Mouse (Mus musculus) intestine, postnatal 0 days (tissue): ENCODE measurements around the gene Gm49366. TPM values are rescaled to one million over a fixed set of nuclear protein-coding genes. Genes with fewer than 3 reads are reported as not detected.
"Not testable (repeated sequence)": the region's sequence is repeated elsewhere in the genome, so short reads cannot be mapped to it uniquely, and the experiment has no call there.

Experiments
- ATAC-seq: fragments of 200-750 bp; cut with Nextera tagmentation; 2 replicates; pipeline ENCODE4 v1.8.0; 2017; ENCODE audit warnings: mild to moderate bottlenecking, moderate TSS enrichment, moderate library complexity
- H3K27ac ChIP-seq: fragments of 300-500 bp; sonication (generic); 2 replicates; pipeline ENCODE4 v1.5.1; 2014; ENCODE audit warnings: mild to moderate bottlenecking, low read depth, low read length, moderate library complexity
- H3K27me3 ChIP-seq: fragments of 300-500 bp; sonication (generic); replicated peaks from 2 replicates; pipeline ENCODE4 v1.6.1; 2014; ENCODE audit warnings: low read length, mixed read lengths; ENCODE audit not compliant: control insufficient read depth, insufficient read depth
- H3K36me3 ChIP-seq: fragments of 300-500 bp; sonication (generic); 2 replicates; pipeline ENCODE4 v1.6.1; 2014; ENCODE audit warnings: mild to moderate bottlenecking, moderate library complexity; ENCODE audit not compliant: control insufficient read depth, insufficient read depth
- H3K4me1 ChIP-seq: fragments of 300-500 bp; sonication (generic); replicated peaks from 2 replicates; pipeline ENCODE4 v1.6.1; 2014; ENCODE audit warnings: antibody characterized with exemption, low read length, mixed read lengths; ENCODE audit not compliant: control insufficient read depth, insufficient read depth
- H3K4me2 ChIP-seq: fragments of 300-500 bp; sonication (generic); replicated peaks from 2 replicates; pipeline ENCODE4 v1.6.1; 2014; ENCODE audit warnings: low read depth, mild to moderate bottlenecking, moderate library complexity
- H3K4me3 ChIP-seq: fragments of 300-500 bp; sonication (generic); 2 replicates; pipeline ENCODE4 v1.5.1; 2014; ENCODE audit warnings: low read depth, low read length
- H3K9ac ChIP-seq: fragments of 300-500 bp; sonication (generic); 2 replicates; pipeline ENCODE4 v1.6.1; 2014; ENCODE audit warnings: mild to moderate bottlenecking, low read depth, low read length
- H3K9me3 ChIP-seq: fragments of 300-500 bp; sonication (generic); 2 replicates; pipeline ENCODE4 v1.6.1; 2016; ENCODE audit warnings: mixed run types; ENCODE audit not compliant: control insufficient read depth
- CTCF ChIP-seq: sonication (generic); IDR thresholded peaks from 2 replicates; pipeline ENCODE4 v1.5.1; 2016; ENCODE audit warnings: low read depth, mild to moderate bottlenecking, control low read depth, antibody characterized with exemption, moderate library complexity
- whole genome bisulfite sequencing: fragments of 180-500 bp; shearing (Covaris S2); extraction: QIAGEN DNeasy Blood & Tissue Kit; methylation state at CpG from one replicate; pipeline ENCODE4 v1.1.7; 2014; 5-methylcytosine and 5-hydroxymethylcytosine counted together
- polyA plus RNA-seq: library from polyadenylated mRNA; unstranded; fragments of >200 nt; fragmentation: Nextera tagmentation; extraction: Ambion mirVana; gene quantifications from 2 replicates; pipeline ENCODE4 v1.2.1, GENCODE M21; 2015

Gene Gm49366
- polyA plus RNA-seq, 1 experiment from 2014 or later = not detected

DNA sequence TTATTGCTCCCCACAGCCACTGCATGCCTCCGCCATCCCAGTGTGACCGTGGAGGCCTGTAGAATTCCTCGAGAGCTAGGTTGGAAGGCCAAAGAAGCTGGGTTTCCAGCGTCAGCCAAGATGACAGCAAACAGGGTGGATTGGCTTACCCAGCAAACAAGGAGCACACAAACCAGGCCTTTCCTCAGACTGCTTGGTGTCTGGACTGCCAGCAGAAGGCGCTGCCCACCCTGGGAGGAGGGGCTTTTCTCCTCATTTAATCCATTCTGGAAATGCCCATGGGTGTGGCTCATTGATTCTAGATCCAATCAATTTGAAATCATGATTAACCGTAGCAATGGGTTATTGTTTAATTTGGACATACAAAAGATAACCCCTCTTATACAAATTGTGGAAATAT lies 25.6 kb upstream of the Gm49366 start:
- WGBS = 64% methylated on average over 6 of the region's 6 CpGs
- no peak overlapping the region for H3K9ac ChIP-seq
- no peaks in the 10 kb centered on the region for H3K4me1 ChIP-seq
- ATAC-seq = no peak
- no peak overlapping the region for H3K27ac ChIP-seq
- H3K4me3 ChIP-seq = no peak overlapping the region
- peak overlapping the region; percentile 21; the same call in 1 of the 2 replicates for H3K4me2 ChIP-seq
- H3K27me3 ChIP-seq = no peaks in the 10 kb centered on the region
- H3K36me3 ChIP-seq = peaks cover 14% of the 10 kb centered on the region
- no peaks in the 10 kb centered on the region for H3K9me3 ChIP-seq
- TF ChIP-seq CTCF = peak; percentile 62

DNA sequence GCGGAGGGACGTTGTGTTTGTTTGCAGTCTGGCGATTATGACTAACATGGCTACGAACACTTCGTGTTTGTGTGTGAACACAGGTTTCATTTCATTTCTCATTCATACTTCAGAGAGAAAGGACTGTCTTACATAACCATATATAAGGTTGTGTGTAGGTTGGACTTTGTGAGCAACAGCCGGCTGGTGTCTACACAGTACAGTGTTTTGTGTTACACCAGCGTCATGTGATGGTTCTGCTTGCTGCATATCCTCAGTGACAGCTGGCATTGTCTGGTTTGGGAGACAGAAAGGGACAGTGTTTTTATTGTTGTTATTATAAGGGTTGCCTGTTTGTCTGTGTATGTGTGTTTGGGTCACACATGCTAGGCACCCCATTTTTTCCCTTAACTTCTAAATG lies 25.0 kb upstream of the Gm49366 start:
- Histone ChIP-seq H3K36me3 (peaks cover 14% of the 10 kb centered on the region), H3K9me3 (no peaks in the 10 kb centered on the region), H3K4me2 (no peak overlapping the region), H3K4me3 (no peak overlapping the region), H3K27ac (no peak overlapping the region), H3K9ac (no peak overlapping the region), H3K4me1 (no peaks in the 10 kb centered on the region), H3K27me3 (no peaks in the 10 kb centered on the region)
- ATAC-seq = no peak
- 79% methylated on average over 7 of the region's 7 CpGs for WGBS
- TF ChIP-seq CTCF = no peak

DNA sequence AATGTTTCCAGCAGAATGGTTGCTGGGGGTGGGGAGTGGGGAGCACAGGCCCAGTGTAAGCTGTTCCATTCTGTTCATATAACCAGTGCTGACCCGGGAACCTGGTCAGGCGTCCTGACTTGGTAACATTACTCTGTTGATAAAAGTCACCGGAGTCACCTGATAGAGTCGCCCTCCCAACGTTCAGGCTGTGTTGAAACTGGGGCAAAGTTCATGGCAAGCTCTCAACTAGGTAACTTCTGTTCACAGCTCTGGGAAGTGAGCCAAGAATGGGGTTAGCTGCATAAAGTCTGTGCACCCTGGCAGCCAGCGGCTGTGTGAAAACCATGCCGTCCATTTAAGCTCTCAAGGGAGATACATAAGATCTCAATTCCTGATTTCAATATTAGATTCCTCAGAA lies 18.2 kb upstream of the Gm49366 start:
- H3K4me1 ChIP-seq, H3K27me3 ChIP-seq, H3K9me3 ChIP-seq, H3K9ac ChIP-seq, H3K4me3 ChIP-seq, H3K4me2 ChIP-seq, H3K36me3 ChIP-seq: not testable (repeated sequence)
- peak; percentile 89 for ATAC-seq
- peak overlapping the region; percentile 46; the same call in 1 of the 2 replicates for H3K27ac ChIP-seq
- 29% methylated on average over 7 of the region's 7 CpGs for WGBS

DNA sequence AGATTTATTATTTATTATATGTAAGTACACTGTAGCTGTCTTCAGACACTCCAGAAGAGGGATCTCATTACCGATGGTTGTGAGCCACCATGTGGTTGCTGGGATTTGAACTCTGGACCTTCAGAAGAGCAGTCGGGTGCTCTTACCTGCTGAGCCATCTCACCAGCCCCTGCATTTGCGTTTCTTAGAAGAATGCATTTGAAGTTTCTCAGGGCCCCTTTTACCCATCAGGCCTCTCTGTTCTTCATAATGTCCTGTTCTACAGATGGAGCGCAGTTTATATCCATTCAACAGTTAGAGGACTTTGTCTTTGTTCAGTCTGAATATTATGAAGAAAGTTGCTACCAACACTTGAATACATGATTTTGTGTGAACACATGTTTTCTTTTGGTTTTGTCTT lies 16.5 kb upstream of the Gm49366 start:
- H3K27ac ChIP-seq, H3K4me1 ChIP-seq, H3K9ac ChIP-seq, H3K36me3 ChIP-seq, H3K4me2 ChIP-seq, H3K9me3 ChIP-seq, H3K27me3 ChIP-seq, ATAC-seq, H3K4me3 ChIP-seq: not testable (repeated sequence)
- WGBS = 78% methylated on average over 4 of the region's 4 CpGs

DNA sequence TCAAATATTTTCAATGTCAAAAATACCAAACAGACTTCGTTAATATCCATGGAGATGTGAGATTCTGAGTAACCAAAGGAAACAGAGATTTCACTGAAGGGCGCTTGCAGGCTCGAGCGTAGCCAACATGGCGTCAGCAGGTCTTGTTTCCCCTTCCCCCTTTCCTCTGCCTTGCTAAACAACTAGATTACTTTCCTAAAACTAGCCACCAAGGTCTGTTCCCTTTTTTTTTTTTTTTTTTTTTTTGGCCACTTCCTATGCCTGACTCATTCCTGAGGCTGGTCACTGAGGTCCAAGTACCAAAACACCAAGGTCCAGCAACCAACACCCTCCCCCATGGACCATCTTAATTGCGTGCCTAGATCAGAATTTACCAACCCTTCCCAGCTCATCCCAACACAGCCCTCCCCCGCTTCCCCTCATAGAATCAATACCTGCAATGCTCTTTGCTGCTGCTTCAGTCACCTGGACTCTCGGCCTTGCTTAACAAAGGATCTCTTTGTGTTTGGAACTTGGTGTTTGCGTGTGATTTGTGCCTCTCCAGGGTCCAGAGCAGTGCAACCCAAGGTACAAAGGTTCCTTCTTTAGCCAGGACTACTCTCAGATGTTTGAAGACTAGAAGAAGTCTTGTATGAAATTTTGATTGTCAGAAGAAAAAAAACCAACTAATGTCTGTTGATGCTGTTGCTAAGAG lies 15.5 kb upstream of the Gm49366 start:
- ATAC-seq = peak; percentile 75
- WGBS = 61% methylated on average over 9 of the region's 9 CpGs
- Histone ChIP-seq H3K9ac (no peak overlapping the region), H3K9me3 (no peaks in the 10 kb centered on the region), H3K4me3 (no peak overlapping the region), H3K4me1 (no peaks in the 10 kb centered on the region), H3K27ac (peak overlapping the region; percentile 11; the same call in 1 of the 2 replicates), H3K27me3 (no peaks in the 10 kb centered on the region), H3K4me2 (no peak overlapping the region), H3K36me3 (no peaks in the 10 kb centered on the region)
- TF ChIP-seq CTCF = no peak

DNA sequence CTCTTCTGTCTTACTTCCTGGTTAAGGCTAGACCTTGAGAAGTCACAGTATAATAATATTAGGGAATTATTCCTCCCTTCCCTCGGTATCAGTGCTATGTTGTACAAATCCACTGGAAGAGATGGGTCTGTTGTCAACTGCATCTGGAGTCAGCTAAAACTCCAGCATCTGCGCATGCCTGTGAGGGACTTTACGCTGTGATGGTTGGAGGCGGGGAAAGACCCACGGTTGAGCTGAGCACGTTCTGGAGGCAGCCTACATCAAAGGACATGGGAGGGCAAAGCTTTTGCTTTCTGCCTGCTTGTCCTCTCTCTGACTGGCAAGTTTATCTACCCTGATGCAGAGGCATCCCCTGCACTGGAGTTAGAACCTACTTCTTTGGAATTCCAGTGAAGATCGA lies 12.8 kb upstream of the Gm49366 start:
- no peak for TF ChIP-seq CTCF
- Histone ChIP-seq H3K27ac (no peak overlapping the region), H3K9ac (no peak overlapping the region), H3K4me1 (no peaks in the 10 kb centered on the region), H3K4me3 (no peak overlapping the region), H3K36me3 (no peaks in the 10 kb centered on the region), H3K9me3 (no peaks in the 10 kb centered on the region), H3K4me2 (no peak overlapping the region), H3K27me3 (no peaks in the 10 kb centered on the region)
- 88% methylated on average over 7 of the region's 7 CpGs for WGBS
- ATAC-seq = no peak

DNA sequence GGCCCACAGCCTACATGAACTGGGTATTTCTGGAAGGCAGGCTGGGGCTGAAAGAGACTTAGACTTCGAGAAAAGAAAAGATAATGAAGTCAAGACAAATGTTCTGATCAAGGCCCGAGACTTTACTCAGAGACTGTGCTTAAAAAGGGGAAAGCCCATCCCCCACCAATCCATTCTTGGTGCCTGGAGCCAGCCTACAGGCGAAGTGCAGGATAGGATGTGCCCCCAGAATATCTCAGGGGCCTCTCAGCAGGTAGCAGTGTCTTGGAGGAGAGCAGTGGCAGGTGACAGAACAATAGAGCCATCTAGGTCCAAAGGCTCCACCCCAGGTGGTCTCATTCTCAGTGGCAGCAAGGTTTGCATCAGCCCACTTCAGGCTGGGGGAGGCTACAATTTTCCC lies 10.4 kb upstream of the Gm49366 start:
- H3K4me2 ChIP-seq, H3K4me3 ChIP-seq, H3K27ac ChIP-seq, H3K36me3 ChIP-seq, H3K9me3 ChIP-seq, H3K4me1 ChIP-seq, H3K9ac ChIP-seq, H3K27me3 ChIP-seq, ATAC-seq: not testable (repeated sequence)
- 68% methylated on average over 3 of the region's 3 CpGs for WGBS

DNA sequence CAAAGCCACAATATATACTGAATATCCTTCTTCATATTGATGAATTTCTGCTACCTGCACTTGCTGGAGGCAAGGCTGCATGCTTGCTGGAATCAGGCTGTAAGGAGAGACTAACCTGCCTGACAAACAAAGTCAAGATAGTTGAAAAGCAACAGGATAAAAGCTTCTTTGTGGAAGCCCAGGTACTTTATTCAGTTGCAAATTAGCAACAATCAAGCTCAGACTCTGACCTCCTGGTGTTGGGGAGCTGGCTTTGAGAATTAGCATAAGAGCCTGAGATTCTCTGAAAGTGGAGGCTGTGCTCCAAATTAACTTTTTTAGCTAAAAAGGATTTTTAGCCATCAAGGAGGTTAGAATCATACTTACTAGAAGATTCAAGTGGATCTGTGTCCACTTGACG lies 9.7 kb upstream of the Gm49366 start:
- not testable (repeated sequence) for ATAC-seq, H3K27me3 ChIP-seq, H3K27ac ChIP-seq, H3K9me3 ChIP-seq, H3K4me2 ChIP-seq, H3K36me3 ChIP-seq, H3K4me3 ChIP-seq, H3K9ac ChIP-seq, H3K4me1 ChIP-seq
- WGBS = 91% methylated on average over 1 of the region's 1 CpGs
